Mouse (Mus musculus) yolk sac, embryonic 10.5 days (tissue): Measurements from ENCODE around the gene Brpf3.
A peak's percentile ranks its signal among the peaks of the same experiment; 100 is the strongest.
"Not testable (repeated sequence)": the region's sequence is repeated elsewhere in the genome, so short reads cannot be mapped to it uniquely, and the experiment has no call there.

ENCODE experiments used
- DNase-seq: peaks from one replicate; pipeline ENCODE4 v3.0.0-alpha.2; 2017; ENCODE audit warnings: low spot score

Gene Brpf3

GRCm38 (mm10) chr17:28800671-28801412, at the start of gene Brpf3:
TSS of gene Brpf3 (plus strand) at chr17:28801090.
- DNase-seq = peak; percentile 89

- no peak for DNase-seq
Measured at GRCm38 (mm10) chr17:28756447-28756846, 44.4 kb upstream of the Brpf3 start.

- DNase-seq = no peak
Measured at GRCm38 (mm10) chr17:28757470-28757869, 43.4 kb upstream of the Brpf3 start.

DNA sequence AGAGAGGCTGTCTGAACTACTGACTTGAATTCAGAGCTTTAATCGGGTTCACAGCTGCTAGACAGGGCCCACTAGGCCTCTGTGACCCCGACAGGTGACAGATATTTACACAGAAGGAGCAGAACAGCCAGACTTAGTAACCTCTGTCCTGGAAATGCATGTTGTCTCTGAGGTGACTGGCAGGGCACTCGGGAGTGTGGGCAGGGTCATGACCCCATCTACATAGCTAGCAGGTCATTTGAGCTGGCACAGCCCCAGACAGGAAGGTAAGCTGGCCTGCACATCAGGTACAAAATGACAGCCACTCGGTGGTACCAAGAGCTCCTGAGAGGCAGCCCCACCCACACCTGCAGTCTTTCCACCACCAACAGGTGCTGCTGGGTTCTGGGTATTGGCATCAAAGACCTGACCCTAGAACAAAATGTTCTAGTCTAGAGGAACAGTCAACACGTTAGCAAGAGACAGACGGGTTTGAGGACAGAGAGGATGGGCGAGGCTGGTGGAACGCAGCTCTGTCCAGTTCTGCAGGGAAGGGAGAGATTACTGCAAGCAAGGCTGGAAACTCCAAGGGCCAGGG, 40.1 kb upstream of the Brpf3 start:
- DNase-seq = no peak

DNA sequence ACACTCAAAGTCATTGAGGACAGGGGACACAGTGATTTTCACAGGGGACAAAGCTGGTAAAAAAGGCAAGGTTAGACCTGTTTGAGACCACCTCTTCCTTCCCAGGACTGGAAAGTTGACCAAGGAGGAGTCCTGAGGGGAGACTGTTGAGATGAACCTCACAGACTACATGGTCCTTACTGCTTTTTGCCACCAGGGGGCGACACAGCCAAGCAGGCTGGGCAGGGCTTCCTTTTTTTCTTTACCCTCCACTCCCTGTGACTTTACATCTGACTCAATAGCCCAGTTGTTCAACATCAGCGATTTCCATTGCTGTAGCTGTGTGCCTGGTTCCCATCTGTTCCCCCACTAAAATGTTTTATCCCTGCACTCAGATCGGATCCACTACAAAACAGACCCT, 39.0 kb upstream of the Brpf3 start:
- DNase-seq = peak; percentile 64

- DNase-seq = no peak
Measured at GRCm38 (mm10) chr17:28766203-28766602, 34.7 kb upstream of the Brpf3 start.

DNA sequence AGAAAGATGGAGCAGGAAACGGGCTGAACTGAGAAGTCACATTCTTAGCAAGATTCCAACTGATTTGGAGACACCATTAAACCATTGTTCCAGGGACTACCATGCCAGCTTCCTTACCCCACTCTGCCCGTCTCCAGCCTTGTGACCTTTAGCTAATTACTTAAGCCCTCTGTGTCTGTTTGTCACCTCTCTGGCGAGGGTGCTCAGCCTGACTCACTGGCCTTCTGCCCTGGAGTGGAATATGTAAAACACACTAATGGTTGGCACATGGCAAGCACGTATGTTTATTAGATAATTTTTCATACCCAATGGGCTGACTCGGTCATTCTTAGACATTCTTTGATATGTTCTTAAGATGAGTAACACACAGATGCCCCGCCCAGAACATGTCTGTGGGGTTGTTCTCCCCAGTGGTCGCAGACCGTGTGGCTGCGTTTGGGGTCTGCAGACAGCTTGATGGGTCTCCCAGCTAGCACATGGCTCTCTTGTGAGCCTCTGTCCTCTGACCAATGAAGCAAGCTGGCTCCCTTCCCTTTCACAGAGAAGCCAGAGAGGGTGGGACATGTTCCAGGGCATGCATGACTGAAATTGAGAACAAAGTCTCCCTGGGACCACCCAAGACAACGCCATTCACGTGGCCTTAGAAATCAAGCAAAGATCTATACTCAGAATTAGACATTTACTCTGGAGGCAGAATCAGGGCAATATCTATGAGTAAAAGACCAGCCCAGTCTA, 33.9 kb upstream of the Brpf3 start:
- no peak for DNase-seq

DNA sequence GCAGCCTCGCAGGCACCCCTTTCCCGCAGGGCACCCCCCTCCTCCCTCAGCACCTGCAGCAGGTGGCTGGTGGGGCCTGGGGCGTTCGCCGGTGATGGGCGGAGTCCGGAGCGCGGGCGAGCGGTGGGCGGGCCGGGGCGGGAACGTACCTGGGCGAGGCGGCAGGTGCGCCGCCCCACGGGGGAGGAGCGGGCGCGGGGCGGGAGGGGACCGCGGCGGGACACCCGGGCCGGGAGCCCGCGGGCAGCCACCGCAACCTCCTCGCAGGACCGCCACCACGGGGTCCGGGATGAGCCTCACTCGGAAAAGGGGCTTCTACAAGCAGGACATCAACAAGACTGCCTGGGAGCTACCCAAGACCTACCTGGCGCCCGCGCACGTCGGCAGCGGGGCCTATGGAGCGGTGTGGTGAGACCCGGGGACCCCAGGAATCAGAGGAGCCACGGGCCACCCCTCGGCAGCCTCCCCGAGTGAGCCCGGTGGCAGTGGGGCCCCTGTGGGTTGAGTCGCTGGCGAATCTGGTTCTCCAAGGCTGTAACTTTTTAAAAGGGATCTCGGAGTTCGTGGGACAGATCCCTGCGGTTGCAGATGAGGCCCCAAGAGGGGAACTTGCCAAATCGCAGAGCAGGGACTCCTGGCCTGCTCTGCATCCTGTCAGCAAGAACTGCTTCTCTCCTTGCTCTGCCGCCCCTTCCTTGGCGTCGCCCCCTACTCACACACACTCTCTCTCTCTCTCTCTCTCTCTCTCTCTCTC, 31.6 kb upstream of the Brpf3 start, which contains the start of gene Mapk13:
Gene Mapk13 (plus strand): TSS at position 177 of the 754 bp plus-strand sequence.
- peak; percentile 63 for DNase-seq

- DNase-seq = peak; percentile 41
Measured at GRCm38 (mm10) chr17:28769875-28770421, 30.9 kb upstream of the Brpf3 start.

GRCm38 (mm10) chr17:28771289-28771688, 29.6 kb upstream of the Brpf3 start:
- no peak for DNase-seq

GRCm38 (mm10) chr17:28774303-28774702, 26.6 kb upstream of the Brpf3 start:
- DNase-seq = not testable (repeated sequence)

GRCm38 (mm10) chr17:28775161-28775560, 25.7 kb upstream of the Brpf3 start:
- no peak for DNase-seq

DNA sequence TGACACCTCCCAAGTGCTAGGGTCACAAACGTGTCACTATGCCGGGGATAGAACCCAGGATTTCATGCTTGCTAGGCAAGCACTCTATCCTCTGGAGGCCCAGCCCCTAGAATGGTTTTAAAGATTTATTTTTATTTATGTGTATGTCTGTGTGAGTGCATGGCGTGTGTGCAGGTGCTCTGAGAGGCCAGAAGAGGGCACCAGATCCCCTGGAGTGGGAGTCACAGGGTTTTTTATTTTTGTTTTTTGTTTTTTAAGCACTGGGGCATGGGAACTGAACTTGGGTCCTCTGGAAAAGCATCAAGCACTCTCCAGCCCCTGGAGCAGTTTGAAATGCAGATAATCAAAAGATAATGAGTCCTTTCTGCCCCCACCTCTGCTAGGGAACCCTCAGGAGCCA, 24.1 kb upstream of the Brpf3 start:
- DNase-seq = no peak

GRCm38 (mm10) chr17:28777231-28778005, 23.5 kb upstream of the Brpf3 start:
- no peak for DNase-seq

DNA sequence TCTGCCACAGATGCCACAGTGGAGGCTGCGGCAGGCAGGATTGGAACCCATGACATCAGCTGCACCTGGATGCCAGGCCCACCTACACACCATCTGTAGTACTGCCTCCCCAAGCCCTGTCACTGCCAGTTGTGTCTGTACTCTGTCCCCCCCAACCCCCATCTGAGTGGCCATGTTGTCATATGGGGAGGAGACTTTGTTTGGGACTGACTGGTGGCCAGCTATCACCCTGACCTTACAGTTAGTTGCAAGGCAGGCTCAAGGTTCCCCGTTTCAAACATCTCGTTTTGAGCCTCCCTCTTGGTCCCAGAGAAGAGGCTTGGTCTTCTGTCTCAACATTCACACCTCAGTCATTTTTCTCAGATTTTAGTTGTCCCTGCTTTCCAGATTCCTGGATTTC, 21.2 kb upstream of the Brpf3 start:
- DNase-seq = no peak

DNA sequence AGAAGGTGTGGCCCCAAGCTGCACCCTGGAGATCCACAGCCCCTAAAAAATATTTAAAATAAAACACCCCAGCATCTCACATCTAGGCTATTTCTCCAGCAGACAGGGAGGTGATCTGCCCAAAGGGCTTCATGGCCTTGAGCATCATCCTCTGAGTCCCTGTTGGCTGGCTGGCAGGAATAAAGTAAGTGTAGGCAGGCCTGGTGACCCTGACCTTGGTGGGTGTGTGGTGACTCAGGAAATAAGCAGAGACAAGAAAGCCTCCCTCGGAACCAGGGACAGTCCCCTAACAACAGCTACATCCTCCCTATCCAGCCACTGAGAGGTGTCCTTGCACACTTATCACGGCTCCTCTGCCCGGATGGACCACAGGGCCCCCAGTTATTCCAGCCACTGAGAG, 20.1 kb upstream of the Brpf3 start:
- DNase-seq = no peak

GRCm38 (mm10) chr17:28781290-28782045, 19.4 kb upstream of the Brpf3 start:
- no peak for DNase-seq

GRCm38 (mm10) chr17:28785036-28785435, 15.9 kb upstream of the Brpf3 start:
- DNase-seq = no peak

- DNase-seq = no peak
Measured at GRCm38 (mm10) chr17:28787507-28787906, 13.4 kb upstream of the Brpf3 start.

DNA sequence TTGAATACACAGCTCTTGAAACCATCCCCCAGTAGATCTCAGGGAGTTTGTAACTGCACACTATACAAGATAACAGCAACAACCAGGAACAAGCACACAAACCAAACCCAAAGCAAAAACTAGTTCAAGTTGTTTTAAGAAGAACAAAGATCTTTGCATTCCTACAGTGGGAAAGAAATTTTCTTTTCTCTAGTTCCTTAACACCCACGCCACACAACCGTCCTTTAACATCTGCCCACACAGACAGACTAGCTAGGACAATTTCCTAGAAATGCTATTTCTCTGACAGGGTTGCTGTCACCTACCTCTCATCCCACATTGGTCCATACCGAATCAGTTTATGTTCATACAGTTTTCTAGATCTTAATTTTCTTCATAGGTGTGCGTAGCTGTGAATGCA, 3.9 kb upstream of the Brpf3 start:
- DNase-seq = no peak
